Mouse (Mus musculus) heart, adult 2 months (tissue): Measurements from ENCODE around the gene Mybbp1a.

Source experiments
- CTCF ChIP-seq: fragments of 200-600 bp; IDR thresholded peaks from 2 replicates; pipeline ENCODE4 v1.8.1; 2022; ENCODE audit warnings: antibody characterized with exemption, mild to moderate bottlenecking, moderate library complexity
- EP300 ChIP-seq: fragments of 200-500 bp; IDR thresholded peaks from 2 replicates; pipeline ENCODE4 v1.6.1; 2011; ENCODE audit warnings: low read depth, low read length, control low read depth; ENCODE audit not compliant: insufficient read depth
- POLR2A ChIP-seq: fragments of 200-500 bp; IDR thresholded peaks from 2 replicates; pipeline ENCODE4 v1.6.1; 2011; ENCODE audit warnings: mild to moderate bottlenecking, low read depth, low read length, control low read depth; ENCODE audit not compliant: insufficient read depth

- TF ChIP-seq CTCF = no peak
- TF ChIP-seq POLR2A = no peak
- no peak for TF ChIP-seq EP300
These were observed 36.5 kb downstream of the Mybbp1a start for GRCm38 (mm10) chr11:72477653-72478052.
